Mouse (Mus musculus) WW6 (cell line): Measurements from ENCODE around the gene Rsph3b.
"Not testable (repeated sequence)": the region's sequence is repeated elsewhere in the genome, so short reads cannot be mapped to it uniquely, and the experiment has no call there.

ENCODE experiments used
- DNase-seq: peaks from one replicate; pipeline ENCODE4 v3.0.0-alpha.2; 2013; ENCODE audit warnings: low read depth, low spot score

Rsph3b gene

DNA sequence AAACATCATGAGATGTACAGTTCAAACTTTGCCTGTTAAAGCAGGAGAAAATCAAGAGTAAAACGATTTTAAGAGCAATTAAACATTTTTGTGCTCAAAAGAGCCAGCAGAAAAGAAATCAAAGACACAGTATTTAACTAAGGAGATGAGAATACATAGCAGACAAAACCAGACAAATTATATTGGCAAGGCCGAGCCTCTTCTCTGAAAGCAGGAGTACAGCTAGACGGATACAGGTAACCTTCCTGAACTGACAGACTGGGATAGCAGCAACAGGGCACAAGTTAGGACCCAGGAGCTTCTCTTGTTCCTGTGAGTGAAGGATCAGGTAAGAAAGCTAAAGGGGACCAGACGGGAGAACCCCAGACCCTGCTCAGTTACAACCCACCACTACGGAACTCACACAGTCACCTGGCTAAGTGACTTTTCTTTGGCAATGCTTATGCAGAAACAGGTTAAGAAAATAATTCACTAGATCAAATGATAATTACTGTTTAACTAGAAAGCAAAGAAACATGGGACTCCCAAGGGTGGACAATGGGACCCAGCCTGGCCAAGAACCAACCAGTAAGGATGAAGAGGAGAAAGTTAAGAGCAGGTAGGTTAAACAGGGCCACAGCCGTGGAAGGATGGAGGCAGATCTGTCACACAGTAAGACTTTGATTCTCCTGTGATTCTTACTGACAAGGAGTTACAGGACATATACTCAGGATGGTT, 11.2 kb upstream of the Rsph3b start:
- not testable (repeated sequence) for DNase-seq

DNA sequence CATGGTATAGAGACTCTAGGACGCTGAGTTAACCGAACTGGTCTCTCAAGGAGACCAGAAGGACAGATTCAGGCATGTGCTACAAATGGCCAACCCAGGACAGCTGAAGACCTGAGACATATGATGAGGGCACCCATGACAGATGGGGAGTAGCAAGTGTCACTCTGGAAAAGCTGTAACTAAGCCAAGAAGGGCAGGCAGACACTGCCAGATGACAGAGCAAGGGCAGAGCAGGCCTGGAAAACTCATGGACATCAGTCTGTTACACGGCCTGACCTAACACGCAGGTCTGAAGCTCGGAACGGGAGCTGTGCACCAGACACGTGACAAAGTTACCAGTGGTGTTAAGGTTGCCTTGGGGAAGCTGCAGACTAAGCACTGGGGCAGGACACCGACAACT, 10.4 kb upstream of the Rsph3b start:
- DNase-seq: not testable (repeated sequence)

DNA sequence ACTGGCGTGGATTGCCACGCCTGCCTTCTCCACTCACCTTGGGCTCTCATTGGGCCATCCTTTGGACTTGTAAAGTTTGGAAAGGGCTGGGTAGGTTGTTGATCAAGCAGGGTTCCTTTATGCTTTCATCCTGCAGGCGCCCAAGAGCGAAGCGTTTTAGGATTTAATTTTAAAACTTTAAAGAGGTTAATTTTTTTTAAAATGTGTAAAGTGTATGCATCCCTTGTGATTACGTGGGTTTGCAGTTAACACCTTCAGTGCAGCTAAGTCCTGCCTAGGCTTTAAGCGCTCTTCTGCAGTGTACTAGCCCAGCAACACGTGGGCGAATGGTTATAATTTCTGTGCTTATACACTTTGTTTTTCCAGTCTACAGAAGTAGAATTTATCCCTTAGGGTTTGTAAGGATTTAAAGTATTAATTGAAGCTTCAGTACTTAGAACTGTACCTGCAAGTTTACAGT, 317 bp upstream of the Rsph3b start:
- not testable (repeated sequence) for DNase-seq

DNA sequence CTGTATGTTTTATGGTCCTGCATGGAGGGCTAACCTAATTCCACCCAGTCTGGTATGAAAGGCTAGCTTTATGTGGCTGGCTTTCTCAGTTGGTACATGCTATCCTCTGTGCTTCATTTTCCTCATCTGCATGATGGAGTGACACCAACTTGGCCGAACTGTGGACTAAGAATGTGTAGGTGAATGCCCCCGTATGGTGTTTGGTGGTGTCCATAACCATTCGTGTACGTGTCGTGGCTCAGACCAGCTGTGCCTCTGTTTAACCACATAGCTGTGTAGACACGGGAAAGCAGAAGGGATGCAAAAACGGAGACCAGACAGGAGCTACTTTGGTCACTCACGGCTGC, 872 bp downstream of the Rsph3b start:
- DNase-seq: not testable (repeated sequence)

DNA sequence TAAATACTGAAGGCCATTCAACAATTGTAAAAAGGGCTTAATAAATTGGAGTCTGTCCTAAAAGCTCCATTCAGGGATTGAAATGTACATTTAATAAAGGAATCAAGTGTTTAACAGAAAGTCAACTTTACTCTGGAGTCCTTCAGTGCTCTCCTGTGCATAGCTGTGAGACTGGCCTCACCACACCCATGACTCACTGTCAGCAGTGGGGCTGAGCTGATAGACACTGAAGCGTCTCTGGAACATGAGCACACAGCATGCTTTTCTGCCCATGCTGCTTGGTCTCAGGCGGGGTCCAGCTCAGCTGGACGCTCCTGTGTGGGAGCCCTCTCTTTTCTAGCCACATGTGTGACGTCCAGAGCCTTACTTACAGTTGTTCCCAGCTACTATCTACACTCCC, 5.9 kb downstream of the Rsph3b start:
- DNase-seq: not testable (repeated sequence)

DNA sequence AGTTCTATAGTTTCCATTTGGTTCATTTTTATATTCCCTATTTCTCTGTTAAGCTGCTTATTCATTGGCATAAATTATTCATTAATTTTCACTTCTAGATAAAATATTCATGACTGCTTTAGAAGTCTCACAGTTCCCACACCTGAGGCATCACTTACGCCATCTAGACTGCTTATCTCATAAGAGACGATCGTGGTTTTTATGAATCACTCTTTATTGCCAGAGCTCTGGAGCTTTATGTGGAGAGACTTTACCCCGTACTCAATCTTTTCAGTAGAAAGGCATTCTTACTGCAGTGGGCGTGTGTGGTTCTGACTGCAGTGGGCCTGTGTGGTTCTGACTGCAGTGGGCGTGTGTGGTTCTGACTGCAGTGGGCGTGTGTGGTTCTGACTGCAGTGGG, 16.9 kb downstream of the Rsph3b start:
- DNase-seq: not testable (repeated sequence)

DNA sequence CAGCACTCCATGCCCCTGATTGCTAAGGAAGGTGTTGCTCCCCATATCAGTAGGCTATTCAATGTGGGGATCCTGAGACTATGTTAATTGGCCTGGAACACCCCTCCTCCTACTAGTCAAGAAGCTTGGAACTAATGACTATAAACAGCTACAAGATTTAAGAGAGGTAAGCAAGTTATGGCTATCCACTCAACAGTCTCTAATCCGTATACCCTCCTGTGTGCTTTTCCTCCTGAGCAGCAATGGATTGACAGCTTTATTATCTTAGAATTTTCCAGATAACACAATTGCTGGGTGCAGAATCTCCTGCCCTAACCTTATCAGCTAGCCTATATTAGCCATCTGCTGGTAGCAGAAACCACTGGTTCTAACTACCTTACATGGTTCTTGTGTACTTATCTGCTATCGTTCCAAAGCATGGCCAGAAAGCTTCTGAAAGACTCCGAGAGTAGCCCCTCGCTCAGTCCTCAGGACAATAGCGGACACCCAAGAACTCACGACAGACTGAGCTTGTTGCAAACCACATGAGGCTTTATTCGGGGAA, 28.1 kb downstream of the Rsph3b start:
- DNase-seq: not testable (repeated sequence)

DNA sequence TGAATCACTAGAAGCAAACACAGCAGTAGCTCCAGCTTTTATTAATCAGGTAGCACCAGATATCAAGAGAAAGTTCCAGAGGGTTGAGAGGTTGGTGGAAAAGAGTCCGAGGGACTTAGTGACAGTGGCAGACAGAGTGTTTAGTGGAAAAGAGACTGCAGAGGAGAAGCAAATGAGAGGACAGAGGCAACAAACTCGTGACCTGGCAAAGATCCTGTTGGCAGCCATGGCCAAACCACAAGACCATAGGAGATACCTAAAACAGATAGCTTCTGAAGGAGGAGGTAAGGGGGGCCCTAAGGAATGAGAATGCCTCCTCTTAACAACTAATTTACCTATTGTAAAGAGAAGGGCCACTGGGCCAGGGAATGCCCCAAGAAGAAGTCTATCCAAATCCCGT, 29.1 kb downstream of the Rsph3b start:
- not testable (repeated sequence) for DNase-seq

DNA sequence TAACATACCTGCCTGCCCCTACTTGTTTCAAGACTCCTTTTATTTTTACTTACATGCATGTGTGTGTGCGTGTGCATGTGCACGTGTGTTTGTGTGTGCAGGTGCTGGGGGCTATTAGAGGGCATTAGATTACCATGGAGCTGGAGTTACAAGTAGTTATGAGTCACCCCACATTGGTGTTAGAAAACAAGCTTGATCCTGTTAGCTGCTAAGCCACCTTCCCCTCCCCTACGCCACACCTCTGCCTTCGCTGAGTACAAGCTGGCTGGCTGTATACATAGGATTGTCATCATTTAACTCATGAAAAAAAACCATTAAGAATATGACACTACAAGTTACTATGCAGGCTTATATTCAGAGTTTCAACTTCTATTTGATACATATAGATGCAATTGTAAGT, 33.2 kb downstream of the Rsph3b start:
- not testable (repeated sequence) for DNase-seq

DNA sequence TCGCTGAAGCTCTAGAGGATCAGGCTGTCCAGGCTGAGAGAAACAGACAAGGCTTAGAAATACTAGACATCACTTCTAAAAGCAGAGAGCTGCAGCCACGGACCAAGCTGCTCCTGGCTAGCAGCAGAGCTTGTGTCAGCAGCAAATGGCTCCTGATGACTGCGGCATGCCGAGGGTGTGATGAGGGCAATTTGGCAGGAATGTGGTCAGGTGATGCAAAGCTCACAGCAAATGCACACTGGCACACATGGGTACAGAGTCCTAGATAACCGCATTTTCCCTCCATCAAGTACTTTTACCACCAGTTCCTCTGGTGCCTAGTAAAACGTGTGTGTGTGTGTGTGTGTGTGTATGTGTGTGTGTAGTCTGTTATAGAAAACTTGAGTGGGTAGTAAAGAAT, 34.4 kb downstream of the Rsph3b start:
- DNase-seq: not testable (repeated sequence)

DNA sequence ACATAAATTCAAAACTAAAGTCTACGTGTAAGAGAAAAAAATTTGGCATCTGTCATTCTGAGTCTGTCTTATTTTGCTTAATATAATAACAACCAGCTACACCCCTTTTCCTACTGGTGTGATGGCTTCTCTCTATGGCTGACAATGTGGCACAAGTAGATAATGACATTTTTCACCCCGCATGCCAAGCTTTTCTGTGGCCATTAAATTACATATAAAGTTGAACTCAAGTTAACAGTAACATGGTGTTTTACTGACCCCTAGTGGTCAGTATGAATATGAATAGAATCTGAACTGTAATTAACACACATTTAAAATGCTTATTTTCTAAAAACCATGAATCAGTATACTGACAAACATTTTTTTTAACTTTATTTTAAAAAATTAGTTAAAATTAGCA, 48.1 kb downstream of the Rsph3b start:
- not testable (repeated sequence) for DNase-seq

DNA sequence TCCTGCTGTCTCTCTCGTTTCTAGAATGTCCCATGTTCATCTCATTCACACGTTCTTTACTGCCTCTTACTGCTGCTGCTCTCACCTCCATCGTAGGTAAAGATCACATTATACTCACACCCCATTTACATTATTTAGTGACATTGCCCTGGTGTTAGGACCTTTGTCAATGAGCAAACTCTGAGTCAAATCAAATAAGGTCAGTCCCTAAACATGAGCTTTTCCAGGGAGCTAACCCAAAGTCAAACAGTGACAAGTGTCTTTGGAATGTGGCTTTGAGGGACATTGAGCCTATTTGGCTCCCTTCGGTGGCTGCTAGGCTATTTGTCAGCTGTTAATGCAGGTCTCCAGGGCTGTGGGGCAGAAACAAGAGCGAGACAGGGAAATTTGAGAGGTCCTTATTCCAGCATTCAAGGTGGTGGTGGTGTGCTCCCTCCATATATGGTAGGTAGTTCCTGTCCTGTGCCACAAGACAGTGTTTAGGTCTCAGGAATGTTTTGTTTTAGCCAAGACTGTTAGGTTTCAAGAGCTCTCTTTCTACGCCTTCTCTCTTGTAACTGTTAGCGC, 50.4 kb downstream of the Rsph3b start:
- not testable (repeated sequence) for DNase-seq

DNA sequence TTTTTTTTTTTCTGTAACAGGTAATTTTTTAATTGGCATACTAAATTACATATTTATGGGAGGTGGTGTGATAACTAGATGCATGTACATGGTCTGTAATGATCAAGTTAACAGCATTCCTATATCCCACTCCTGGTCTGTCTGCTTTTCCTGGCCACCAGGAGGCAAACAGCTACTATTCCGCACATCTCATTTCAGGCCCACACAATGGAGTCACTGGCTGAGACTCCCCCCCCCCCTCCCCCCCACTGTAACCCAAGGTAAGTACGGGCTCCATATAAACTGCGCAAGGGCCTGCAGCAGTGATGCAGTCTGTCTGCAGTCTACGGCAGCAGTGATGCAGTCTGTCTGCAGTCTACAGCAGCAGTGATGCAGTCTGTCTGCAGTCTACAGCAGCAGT, 51.7 kb downstream of the Rsph3b start:
- DNase-seq: no peak

DNA sequence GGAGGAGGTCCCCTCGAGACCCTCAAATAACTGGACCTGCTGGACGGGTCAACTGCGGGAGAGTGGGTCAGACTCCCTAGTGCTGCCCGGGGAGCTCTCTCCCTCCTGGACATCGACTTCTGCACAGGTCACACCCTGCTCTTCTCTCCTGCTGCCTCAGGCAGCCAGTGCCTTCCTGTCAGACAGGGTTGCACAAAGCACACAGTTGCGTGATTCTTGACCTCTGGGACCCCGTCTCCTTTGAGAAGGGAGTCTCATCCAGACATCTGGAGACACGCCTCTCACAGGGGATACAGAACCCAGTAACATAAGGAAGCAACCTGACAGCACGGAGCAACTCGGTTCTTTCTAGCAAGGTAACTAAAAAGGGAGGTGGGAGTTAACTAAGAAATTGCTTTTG, 55.1 kb downstream of the Rsph3b start:
- DNase-seq: no peak

DNA sequence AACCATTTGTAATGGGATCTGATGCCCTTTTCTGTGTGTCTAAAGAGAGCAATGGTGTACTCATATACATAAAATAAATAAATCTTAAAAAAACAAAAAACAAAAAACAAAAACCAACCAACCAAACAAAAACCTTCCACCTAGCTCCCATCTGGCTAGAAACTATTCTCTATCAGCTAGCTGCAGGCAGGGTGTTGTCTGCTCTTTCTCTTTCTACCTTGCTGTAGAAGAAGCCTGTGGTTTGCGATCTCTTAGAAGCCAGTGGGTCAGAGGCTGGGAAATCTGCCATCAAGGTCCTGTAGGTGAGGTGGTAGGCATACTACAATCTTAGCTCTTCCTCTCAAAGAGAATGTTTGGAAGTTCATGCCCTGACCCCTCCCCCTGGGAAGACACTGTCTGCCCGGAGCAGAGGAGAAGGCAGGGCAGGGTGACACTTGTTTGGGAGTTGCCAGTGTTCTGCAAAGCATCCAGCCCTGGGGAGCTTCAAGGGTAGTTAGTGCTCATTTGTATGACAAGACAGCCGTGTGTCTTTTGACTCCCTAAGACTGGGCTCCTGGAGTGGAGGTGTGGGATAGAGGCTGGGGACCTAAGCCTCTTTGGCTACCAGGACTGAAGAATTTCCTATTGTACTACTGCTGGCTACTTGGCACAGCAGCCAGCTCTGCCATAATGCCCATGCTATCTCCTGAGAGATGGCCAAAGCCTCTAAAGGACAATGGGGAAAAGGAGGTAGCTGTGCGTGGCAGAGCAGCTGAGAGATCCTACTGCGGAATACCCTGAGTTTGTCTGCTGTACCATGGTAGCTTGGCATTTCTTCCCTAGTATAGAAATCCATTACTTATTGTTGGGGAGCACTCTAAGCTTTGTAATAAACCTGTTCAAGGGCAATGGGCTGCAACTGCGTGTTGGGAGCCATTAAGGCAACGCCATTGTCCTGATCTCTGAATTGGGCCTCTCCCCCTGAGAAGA, 56.2 kb downstream of the Rsph3b start:
- no peak for DNase-seq

DNA sequence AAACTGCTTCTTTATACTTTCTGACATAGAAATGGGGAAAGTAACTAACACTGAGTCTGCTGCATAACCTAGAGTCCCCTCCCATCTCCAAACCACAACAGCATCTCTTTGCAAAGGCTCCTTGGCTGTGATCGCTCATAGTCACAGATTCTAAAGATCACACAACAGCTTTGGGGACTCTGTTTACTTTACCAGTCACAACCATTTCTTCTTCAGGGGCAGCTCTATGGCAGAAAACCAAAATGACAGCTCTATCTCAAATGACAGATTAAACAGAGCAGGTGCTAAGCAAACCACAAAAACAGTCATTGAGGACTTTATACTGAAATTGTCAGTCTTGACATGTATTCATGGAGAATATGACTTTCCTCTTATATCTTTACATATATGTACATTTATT, 62.0 kb downstream of the Rsph3b start:
- no peak for DNase-seq

DNA sequence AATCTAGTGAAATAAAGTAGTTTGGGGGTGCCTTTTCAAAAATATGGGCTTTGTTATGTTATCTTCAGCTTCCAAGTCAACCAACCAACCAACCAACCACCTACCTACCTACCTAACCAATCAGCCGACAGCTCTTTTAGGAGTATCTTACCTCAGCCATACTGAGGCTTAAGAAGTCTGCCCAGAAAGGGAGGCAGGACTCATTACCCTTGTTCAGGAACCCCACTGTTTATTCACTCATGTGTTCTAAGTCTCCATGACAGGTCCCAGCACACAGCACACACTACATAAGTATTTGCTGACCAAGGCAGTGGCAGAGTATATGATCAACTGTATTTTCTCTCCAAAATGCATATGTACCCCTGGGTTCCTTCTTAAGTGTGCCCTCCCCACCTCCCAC, 64.0 kb downstream of the Rsph3b start:
- no peak for DNase-seq

DNA sequence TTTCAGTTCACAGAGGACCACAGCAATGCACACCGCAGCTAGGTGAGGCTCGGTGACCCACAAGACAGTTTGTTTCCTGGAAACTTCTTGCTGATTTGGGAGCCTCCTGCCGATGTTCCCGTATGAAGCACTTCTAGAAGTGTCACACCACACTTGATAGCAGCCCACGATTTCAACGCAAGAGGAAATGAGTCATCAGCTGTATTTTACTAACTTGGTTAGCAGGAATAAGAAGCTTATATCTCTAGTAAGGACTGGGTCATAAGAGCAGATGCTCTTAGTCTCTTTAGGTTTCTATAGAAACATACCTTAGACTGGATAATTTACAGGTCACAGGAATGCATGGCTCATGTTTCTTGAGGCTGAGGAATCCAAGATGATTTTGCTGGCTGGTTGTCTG, 67.2 kb downstream of the Rsph3b start:
- no peak for DNase-seq

DNA sequence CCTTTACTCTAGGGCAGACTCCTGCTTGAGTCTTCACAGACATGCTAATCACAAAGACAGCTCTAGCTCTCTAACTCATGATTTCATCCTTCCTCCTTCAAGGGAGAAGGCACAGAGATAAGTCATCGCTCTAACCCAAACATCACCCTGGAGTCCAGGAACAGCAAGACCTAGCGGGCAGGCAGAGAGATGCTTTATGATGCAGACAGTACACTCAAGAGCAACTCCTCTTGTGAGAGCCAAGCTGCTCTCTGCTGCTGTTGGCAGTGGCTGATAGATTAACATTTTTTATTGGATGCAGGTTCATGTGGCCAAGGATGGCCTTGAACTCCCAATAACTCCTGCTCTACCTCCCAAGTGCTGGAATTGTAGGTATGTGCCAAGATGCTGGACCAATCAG, 77.1 kb downstream of the Rsph3b start:
- DNase-seq: no peak

DNA sequence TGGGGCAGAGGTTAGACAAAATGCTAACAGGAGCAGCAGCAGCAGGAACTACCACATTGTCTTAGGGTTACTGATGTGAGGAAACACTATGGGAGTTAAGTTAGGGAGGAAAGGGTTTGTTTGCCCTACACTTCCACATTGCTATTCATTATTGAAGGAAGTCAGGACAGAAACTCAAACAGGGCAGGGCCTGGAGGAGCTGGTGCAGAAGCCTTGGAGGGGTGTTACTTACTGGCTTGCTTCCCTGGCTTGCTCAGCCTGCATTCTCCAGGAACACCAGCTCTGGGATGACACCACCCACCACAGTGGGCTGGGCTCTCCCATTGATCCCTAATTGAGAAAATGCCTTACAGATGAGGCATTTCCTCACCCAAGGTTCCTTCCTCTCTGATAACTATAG, 79.7 kb downstream of the Rsph3b start:
- no peak for DNase-seq

DNA sequence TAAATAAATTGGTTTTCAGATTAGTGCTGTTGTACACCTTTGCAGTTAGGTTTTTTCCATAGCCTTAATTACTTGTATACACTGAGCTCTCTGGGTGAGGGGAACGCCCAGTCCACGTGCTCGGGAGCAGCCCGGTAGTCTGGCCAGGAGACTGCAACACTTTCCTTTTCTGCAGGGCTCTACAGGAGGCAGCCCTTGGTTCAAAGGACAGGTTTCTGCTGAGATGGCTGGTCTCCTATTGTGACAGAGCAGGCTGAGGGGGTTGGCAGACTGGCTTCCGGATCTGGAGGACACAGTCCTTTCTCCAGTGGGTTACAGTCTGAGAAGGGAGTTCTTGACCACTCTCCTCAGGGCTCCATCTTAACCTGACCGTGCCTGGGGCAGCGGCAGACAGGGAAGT, 80.7 kb downstream of the Rsph3b start:
- DNase-seq: no peak

DNA sequence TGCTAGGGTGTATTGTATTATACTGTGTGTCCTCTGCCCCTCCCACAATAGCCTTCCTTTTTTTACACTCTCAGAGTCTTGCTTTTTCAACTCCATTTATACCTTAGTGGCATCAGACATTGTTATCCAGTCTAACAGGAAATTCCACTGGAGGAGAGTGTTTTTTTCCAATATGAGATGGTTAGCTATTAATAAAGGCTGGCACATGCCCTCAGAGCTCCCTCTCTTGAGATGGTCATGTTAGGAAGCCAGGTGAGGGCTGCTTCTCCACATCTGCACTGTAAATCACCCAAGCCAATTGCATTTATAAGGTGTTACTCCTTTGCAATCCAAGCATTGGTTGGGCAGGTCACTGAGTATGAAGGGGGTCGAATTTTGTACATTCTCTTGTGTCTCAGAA, 81.9 kb downstream of the Rsph3b start:
- DNase-seq: no peak
